Mouse (Mus musculus): ENCODE results near the gene Tctex1d4.

The Tctex1d4 gene

GRCm38 (mm10) chr4:117140613-117141012 lies 14.0 kb downstream of the Tctex1d4 start:
- DNase-seq: no peak

GRCm38 (mm10) chr4:117143023-117143422 lies 16.4 kb downstream of the Tctex1d4 start:
- no peak for DNase-seq

GRCm38 (mm10) chr4:117145248-117145647 lies 18.7 kb downstream of the Tctex1d4 start:
- no peak for DNase-seq

- DNase-seq: peak; percentile 89
Observed at GRCm38 (mm10) chr4:117146176-117146575, 19.6 kb downstream of the Tctex1d4 start.

GRCm38 (mm10) chr4:117148047-117148713 lies 21.6 kb downstream of the Tctex1d4 start:
- DNase-seq: no peak

- DNase-seq: no peak
Observed at GRCm38 (mm10) chr4:117148815-117149214, 22.2 kb downstream of the Tctex1d4 start.

GRCm38 (mm10) chr4:117149291-117150211 lies 23.0 kb downstream of the Tctex1d4 start:
- DNase-seq: no peak

GRCm38 (mm10) chr4:117150212-117150733 lies 23.7 kb downstream of the Tctex1d4 start:
- DNase-seq: no peak

- no peak for DNase-seq
Observed at GRCm38 (mm10) chr4:117151416-117151815, 24.8 kb downstream of the Tctex1d4 start.

GRCm38 (mm10) chr4:117152714-117153113 lies 26.1 kb downstream of the Tctex1d4 start:
- no peak for DNase-seq

- DNase-seq: no peak
Observed at GRCm38 (mm10) chr4:117155020-117155791, 28.6 kb downstream of the Tctex1d4 start.

GRCm38 (mm10) chr4:117155792-117156355 lies 29.3 kb downstream of the Tctex1d4 start, which contains the start of gene Rps8:
Rps8 (minus strand) TSS chr4:117156243.
- peak; percentile 92 for DNase-seq

GRCm38 (mm10) chr4:117156372-117156771 lies 29.8 kb downstream of the Tctex1d4 start:
- no peak for DNase-seq

GRCm38 (mm10) chr4:117159666-117160065 lies 33.1 kb downstream of the Tctex1d4 start:
- DNase-seq: no peak

- DNase-seq: no peak
Observed at GRCm38 (mm10) chr4:117161183-117161582, 34.6 kb downstream of the Tctex1d4 start.

GRCm38 (mm10) chr4:117169936-117170335 lies 43.3 kb downstream of the Tctex1d4 start:
- DNase-seq: no peak

Measured in kidney, postnatal 14 days (tissue).